Mouse (Mus musculus) CD4-positive, CD25-positive, alpha-beta regulatory T cell, adult 4 months (primary cell): ENCODE measurements around the gene Pnrc1. TPM values are rescaled to one million over a fixed set of nuclear protein-coding genes. Genes with fewer than 3 reads are reported as not detected.

Experiments
- ATAC-seq: one replicate; pipeline ENCODE4 v1.8.0; 2017
- polyA plus RNA-seq, 2 experiments: library from polyadenylated mRNA; unstranded; fragments of 100-300 nt; shearing (Covaris generic); gene quantifications; one replicate each; pipeline ENCODE4 v1.2.1; 2017

Pnrc1 gene
- polyA plus RNA-seq, 2 experiments from 2014 or later = 64.6 to 103 TPM

GRCm38 (mm10) chr4:33270386-33271314 lies 19.3 kb downstream of the Pnrc1 start:
- ATAC-seq = peak; percentile 22

GRCm38 (mm10) chr4:33264979-33265726 lies 24.8 kb downstream of the Pnrc1 start:
- no peak for ATAC-seq

GRCm38 (mm10) chr4:33262897-33263296 lies 27.1 kb downstream of the Pnrc1 start:
- no peak for ATAC-seq

GRCm38 (mm10) chr4:33261311-33261753 lies 28.6 kb downstream of the Pnrc1 start:
- ATAC-seq = peak; percentile 94

GRCm38 (mm10) chr4:33260311-33260710 lies 29.7 kb downstream of the Pnrc1 start:
- peak; percentile 18 for ATAC-seq

- ATAC-seq = no peak
These were observed 32.5 kb downstream of the Pnrc1 start for GRCm38 (mm10) chr4:33257263-33257964.

GRCm38 (mm10) chr4:33254706-33255105 lies 35.3 kb downstream of the Pnrc1 start:
- peak; percentile 76 for ATAC-seq

- no peak for ATAC-seq
These were observed 39.1 kb downstream of the Pnrc1 start for GRCm38 (mm10) chr4:33250867-33251266.

- no peak for ATAC-seq
These were observed 40.2 kb downstream of the Pnrc1 start for GRCm38 (mm10) chr4:33249716-33250230.

GRCm38 (mm10) chr4:33248915-33249314 lies 41.0 kb downstream of the Pnrc1 start:
- no peak for ATAC-seq

GRCm38 (mm10) chr4:33248062-33248889 lies 41.7 kb downstream of the Pnrc1 start:
- ATAC-seq = peak; percentile 61

- peak; percentile 70 for ATAC-seq
These were observed 42.4 kb downstream of the Pnrc1 start for GRCm38 (mm10) chr4:33247479-33248053.

- no peak for ATAC-seq
These were observed 44.0 kb downstream of the Pnrc1 start for GRCm38 (mm10) chr4:33245853-33246395.

- ATAC-seq = peak; percentile 7
These were observed 46.0 kb downstream of the Pnrc1 start for GRCm38 (mm10) chr4:33243921-33244320.

- ATAC-seq = no peak
These were observed 46.8 kb downstream of the Pnrc1 start for GRCm38 (mm10) chr4:33243016-33243758.

- ATAC-seq = peak; percentile 24
These were observed 47.4 kb downstream of the Pnrc1 start for GRCm38 (mm10) chr4:33242536-33242935.

- ATAC-seq = no peak
These were observed 59.1 kb downstream of the Pnrc1 start for GRCm38 (mm10) chr4:33230881-33231280.

- no peak for ATAC-seq
These were observed 60.3 kb downstream of the Pnrc1 start for GRCm38 (mm10) chr4:33229639-33230038.

- ATAC-seq = peak; percentile 99
These were observed 62.8 kb downstream of the Pnrc1 start for GRCm38 (mm10) chr4:33227164-33227563.

GRCm38 (mm10) chr4:33224003-33224675 lies 65.8 kb downstream of the Pnrc1 start:
- no peak for ATAC-seq
